Mouse (Mus musculus): ENCODE measurements at regions not wholly inside any gene's neighbourhood (a gene's known extent, or its start where the extent isn't known, plus 50 kb on each side); places are given as distances from the start of the nearest gene placed in this dataset.

GRCm38 (mm10) chr8:35192515-35192914, 573.1 kb upstream of the Gm19410 start:
- no peak for DNase-seq

DNA sequence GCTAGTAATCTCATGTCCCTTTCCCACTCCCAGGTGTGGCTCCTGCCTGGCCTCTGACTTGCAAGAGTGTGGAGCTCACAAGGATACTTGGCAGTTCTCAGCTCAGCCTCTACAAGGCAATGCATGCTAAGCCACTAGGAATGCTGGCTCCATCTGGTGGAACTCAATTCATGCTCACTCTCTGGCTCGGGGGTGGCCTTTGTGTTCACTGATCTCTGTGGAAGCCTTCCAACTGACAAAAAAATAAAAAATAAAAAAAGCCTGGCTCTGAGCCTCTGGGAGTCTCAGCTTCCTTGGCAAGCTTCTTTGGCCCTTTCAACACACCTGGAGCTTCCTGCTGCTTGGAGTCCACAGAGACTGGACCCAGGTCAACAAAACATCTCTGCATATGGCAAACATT, 571.8 kb upstream of the Gm19410 start:
- peak; percentile 11 for DNase-seq

DNA sequence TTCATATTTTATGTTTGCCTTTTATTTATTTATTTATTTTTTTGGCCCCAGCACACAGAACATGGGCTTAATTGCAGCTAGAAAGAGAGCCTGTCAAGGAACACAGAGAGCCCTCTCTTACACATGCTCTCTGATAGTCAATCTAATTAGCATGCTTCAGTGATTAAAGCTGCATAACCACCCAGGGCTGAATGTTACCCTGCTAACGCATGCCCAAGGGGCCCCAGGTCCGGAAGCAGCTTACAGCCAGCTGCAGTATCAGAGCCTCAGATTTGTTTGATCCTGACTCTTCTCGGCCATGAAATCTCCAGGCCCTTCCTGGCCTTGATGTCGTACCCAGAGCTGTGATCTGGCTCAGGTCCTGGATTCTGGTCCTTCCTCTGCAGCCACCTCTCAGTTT, 569.4 kb upstream of the Gm19410 start:
- no peak for DNase-seq

GRCm38 (mm10) chr8:35198766-35199165, 566.8 kb upstream of the Gm19410 start:
- DNase-seq = no peak

DNA sequence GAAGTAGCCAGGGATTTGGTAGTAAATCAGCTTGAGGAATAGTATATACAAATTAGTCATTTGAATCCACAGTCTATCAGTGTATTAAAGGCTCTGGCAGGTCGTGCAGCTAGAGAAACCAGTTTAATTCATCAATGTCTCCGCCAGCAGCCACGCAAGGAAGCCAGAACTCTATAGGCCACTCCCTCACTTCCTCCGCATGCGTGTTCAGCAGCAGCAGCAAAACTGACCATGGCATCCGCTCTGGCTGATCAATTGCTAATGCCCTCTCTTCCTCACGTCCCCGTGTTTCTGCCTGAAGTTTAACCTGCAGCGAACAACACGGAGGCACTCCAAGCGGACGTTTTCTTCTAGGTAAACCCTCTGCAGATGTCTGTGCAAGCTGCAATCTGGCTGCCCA, 564.2 kb upstream of the Gm19410 start:
- peak; percentile 26 for DNase-seq

GRCm38 (mm10) chr8:35204971-35205370, 560.6 kb upstream of the Gm19410 start:
- DNase-seq = no peak

GRCm38 (mm10) chr8:35205536-35205935, 560.1 kb upstream of the Gm19410 start:
- DNase-seq = peak; percentile 70

GRCm38 (mm10) chr8:35206271-35206670, 559.3 kb upstream of the Gm19410 start:
- no peak for DNase-seq

- no peak for DNase-seq
These were observed 557.2 kb upstream of the Gm19410 start for GRCm38 (mm10) chr8:35208357-35208756.

DNA sequence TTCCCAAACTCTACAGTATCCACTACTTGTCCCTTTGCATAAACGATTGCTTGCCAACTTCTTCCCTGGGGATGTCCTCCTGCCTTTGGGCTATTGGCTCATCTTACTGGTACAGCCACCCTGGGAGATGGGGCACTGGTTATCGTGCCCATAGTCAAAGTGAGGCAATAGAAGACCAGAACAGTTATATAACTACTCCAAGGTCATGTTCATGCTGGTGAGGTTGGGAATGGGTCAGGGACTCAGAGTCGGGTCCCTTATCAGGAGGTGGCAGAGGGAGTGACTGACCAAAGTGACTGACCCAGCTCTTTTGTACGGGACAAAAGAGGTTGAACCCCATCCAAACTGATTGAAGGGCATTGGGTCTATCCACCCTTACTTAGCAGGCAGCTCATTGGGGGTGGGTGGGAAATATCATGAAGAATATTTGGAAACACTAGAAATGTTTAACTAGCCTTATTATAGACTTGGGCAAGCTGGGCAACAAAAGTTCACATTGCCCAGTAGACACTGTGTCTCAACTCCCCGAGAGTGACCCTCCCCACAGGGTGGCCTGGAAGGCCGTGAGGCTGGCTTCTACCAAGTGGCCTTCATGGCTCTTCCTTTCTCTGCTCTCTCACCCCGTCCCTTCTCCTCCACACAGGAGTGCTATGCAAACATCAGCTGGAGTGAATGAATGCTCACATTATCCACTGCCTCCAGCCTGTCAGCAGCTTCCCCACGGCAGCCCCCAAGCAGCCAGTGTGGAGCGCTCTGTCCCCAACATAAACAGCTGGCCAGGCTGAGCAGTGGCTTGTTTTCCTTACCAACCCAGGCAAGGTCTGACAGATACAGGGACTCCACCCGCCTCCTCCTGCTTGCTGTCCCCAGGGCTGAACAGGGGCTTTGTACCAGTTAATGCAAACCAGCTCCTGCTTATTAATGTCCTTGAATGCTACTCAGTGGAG, 553.8 kb upstream of the Gm19410 start:
- DNase-seq = no peak

DNA sequence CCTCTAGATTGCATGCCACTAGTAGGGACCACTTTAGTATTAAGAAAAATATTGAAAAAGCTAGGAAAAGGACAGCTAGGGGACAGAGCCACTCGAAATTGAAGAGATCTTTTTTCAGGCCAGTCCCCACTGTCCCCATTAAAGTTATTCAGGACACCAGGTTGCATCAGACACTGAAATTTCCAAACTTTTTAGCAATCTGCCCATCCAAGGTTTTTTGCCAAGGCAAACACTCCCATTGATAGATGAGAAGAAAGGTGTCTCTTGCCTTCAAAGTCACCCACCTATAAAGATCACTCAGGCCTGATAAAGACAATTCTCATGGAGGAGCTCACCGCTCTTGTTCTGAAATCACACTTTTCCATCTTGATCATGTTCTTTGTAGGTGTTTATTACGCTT, 552.1 kb upstream of the Gm19410 start:
- DNase-seq = no peak

GRCm38 (mm10) chr8:35217604-35218003, 548.0 kb upstream of the Gm19410 start:
- DNase-seq = no peak

GRCm38 (mm10) chr8:35218327-35218726, 547.3 kb upstream of the Gm19410 start:
- peak; percentile 9 for DNase-seq

DNA sequence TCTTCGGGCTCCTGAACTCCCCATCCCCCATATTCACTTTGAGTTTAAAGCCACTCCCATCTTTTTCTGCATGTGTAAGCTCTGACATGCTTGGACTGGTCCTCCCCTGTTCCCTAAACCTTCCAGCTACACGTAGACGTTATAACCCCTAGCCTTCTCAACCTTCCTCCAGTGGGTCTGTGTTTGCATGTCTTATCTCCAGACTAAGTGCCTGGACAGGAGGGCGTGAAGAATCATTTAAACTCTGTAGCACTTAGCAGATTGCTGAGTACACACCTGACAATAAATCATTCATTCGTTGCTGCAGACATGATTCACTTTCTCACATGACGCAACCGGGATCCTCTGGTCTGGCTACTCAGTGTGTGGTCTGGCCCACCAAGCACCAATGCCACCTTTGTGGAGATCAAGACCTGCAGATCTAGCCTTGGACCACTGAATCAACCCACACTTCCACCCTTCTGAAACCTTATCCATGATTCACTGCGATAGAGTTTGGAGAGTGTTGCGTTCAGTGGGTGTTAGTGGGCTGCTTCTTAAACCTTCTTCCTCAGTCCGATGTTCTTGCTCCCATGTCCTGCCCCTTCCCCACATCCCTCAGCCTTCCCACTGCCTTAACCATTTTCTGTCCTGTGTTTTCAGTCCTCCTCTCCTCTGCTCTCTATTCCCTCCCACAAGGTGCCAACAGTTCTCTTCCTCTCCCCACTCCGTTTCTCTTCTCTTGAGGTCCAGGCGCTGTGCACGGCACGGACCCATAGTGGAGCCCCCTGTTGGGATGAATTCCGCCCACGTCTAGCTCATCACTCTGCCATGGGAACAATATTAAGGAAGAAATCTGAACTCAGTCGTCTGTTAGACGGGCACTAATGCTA, 541.3 kb upstream of the Gm19410 start:
- DNase-seq = no peak

DNA sequence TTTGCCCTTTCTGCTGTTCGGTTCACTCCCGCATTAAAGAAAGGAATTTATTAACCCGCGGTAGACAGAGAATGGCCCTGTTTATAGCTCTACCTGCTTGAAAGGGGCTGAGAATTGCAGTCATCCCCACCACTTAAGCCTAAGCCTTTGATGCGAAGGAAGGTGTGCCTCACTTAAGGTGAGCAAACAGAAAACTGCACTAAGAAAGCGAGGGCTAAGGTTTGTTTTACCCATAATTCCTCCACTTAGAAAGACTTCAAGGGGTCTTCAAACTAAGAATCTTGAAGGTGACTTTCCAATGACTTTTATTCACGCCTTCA, 540.7 kb upstream of the Gm19410 start:
- DNase-seq = no peak

- DNase-seq = no peak
These were observed 538.5 kb upstream of the Gm19410 start for GRCm38 (mm10) chr8:35227079-35227478.

DNA sequence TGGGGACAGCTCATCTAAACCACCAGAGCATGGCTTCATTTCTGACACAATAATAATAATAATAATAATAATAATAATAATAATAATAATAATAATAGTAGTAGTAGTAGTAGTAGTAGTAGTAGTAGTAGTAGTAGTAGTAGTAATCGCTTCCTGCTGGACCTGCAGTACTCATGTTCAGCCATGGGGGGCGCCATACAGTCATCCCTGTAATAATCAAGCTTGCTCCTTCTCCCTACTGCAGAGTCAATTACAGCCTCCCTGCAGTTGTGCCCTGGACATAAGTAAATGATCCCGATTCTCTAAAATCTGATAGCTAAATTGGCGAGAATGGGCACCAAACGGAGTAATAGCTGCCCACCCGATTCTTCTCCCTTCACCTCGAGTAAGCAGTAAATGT, 537.1 kb upstream of the Gm19410 start:
- DNase-seq = peak; percentile 15

GRCm38 (mm10) chr8:35233520-35234186, 531.9 kb upstream of the Gm19410 start:
- no peak for DNase-seq

DNA sequence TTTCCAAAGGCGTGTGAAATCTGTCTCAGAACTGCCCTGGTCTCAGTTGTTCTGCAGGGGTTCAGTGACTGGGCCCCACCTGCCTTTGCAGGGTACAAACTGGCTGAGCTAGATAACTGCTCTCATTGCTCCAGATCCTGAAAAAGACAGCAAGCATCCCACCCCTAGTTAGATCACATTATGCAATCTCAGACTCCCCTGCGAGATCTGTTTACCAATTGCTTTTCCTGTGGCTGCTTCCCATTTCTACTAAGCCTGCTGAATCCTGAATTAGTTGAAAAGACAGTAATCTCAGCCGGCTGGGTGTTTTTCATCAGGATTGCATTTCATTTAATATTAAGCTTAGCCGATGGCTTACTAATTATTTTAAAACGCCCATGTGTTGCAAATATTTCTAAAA, 531.2 kb upstream of the Gm19410 start:
- no peak for DNase-seq

DNA sequence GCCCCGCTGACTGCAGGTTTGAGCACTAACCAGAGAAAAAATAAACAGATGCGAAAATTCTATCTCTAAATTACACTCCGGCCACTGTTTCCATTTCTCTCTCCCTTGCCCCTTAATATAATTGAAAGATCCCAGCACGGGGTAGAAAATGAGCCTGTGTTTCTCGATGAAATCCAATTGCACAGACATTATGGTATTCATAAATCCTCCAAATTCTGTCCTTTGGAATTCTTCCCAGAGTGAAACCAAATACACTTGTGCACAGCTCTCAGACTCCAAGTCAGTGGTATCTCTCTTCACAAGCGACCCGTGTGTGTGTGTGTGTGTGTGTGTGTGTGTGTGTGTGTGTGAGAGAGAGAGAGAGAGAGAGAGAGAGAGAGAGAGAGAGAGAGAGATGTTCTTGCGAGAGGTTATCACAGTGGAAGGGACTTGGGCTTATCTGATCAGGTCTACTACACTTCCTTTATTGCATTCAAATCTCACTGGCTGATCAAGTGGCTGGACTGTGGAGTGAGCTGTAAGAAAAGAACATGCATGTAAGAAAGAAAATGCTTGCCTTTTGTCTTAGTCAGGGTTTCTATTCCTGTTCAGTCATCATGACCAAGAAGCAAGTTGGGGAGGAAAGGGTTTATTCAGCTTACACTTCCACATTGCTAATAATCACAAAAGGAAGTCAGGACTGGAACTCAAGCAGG, 529.6 kb upstream of the Gm19410 start:
- no peak for DNase-seq

DNA sequence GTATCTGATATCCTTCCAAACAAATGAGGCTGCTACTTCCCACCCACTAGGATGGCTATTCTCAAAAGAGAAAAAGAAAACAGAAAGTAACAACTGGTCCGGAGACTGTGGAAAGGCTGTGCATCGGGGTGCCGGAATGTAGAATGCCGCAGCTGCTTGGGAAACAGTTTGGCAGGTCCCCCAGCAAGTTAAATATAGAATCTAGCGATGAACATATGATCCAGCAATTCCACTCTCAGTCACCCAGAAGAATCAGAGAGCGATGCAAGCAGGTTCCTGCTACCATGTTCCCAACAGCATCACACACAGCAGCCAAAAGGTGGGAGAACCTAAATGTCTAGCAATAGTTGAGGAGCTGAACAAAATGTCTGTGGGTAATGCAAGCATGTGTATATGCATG, 528.3 kb upstream of the Gm19410 start:
- DNase-seq = no peak

GRCm38 (mm10) chr8:35240884-35241283, 524.7 kb upstream of the Gm19410 start:
- DNase-seq = no peak

- no peak for DNase-seq
These were observed 522.0 kb upstream of the Gm19410 start for GRCm38 (mm10) chr8:35243555-35243954.
